Mouse (Mus musculus) CD4-positive, CD25-positive, alpha-beta regulatory T cell, adult 9 weeks (primary cell): ENCODE results near the gene Slpi. TPM values are rescaled to one million over a fixed set of nuclear protein-coding genes. Genes with fewer than 3 reads are reported as not detected.

ENCODE experiments used
- polyA plus RNA-seq: library from polyadenylated mRNA; unstranded; fragments of 100-300 nt; shearing (Covaris generic); gene quantifications from one replicate; pipeline ENCODE4 v1.2.1, GENCODE M21; 2017

Slpi gene
- 5.8 TPM for polyA plus RNA-seq

GRCm38 (mm10) chr2:164389020-164389419 lies at the start of gene Slpi:
Slpi (minus strand) TSS chr2:164389095.

GRCm38 (mm10) chr2:164405060-164405459 lies 16.2 kb upstream of the Slpi start, which contains the start of gene Matn4:
Matn4 (minus strand) TSS chr2:164405160.

GRCm38 (mm10) chr2:164402906-164403305 lies 14.0 kb upstream of the Slpi start, which contains the start of gene Rbpjl:
Rbpjl (plus strand) TSS chr2:164403141.

DNA sequence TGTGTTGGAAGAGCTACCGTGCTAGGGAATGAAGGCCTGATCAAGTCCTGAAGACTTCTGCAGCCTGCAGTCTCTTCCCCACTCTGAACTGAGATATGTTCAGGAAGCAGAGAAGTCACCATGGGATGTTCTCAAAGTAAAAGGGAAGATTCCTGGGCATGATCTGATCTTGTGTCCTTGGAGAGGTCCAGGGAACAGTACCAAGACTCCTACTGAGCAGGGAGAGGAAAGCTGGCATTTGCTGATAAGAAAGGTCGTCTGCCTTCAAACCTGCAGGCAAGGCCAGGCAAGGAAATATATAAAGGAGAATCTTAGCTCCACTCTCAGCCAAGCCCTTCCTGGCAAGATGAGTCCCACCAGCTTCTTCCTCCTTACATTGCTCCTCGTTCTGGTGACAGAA lies 56.5 kb downstream of the Slpi start, which contains the start of gene Svs5:
Svs5 (plus strand) TSS at position 301 of the 400 bp plus-strand sequence.

DNA sequence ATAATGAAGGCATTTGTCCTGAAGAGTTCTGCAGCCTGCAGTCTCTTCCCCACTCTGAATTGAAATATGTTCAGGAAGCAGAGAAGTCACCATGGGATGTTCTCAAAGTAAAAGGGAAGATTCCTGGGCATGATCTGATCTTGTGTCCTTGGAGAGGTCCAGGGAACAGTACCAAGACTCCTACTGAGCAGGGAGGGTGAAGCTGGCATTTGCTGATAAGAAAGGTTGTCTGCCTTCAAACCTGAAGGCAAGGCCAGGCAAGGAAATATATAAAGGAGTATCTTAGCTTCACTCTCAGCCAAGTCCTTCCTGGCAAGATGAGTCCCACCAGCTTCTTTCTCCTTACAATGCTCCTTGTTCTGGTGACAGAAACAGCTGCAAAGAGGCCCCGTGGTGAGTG lies 72.4 kb downstream of the Slpi start, which contains the start of gene Svs6:
Svs6 (plus strand) TSS at position 301 of the 400 bp plus-strand sequence.

Other genes starting within 250 kb of the Slpi start
- gene Kcns1, start 218.0 kb downstream of the Slpi start, polyA plus RNA-seq = not detected
- not detected for gene Wfdc5, start 206.4 kb downstream of the Slpi start, polyA plus RNA-seq
- gene Wfdc12, start 198.5 kb downstream of the Slpi start, polyA plus RNA-seq = not detected
- gene Wfdc15a, start 189.0 kb downstream of the Slpi start, polyA plus RNA-seq = not detected
- gene Wfdc15b, start 167.4 kb downstream of the Slpi start, polyA plus RNA-seq = not detected
- not detected for gene Svs2, start 150.6 kb downstream of the Slpi start, polyA plus RNA-seq
- gene Svs3b, start 132.5 kb downstream of the Slpi start, polyA plus RNA-seq = not detected
- gene Svs4, start 110.6 kb downstream of the Slpi start, polyA plus RNA-seq = not detected
- gene Svs3a, start 99.8 kb downstream of the Slpi start, polyA plus RNA-seq = not detected
- gene Svs6, start 72.3 kb downstream of the Slpi start, polyA plus RNA-seq = not detected
- gene Svs5, start 56.4 kb downstream of the Slpi start, polyA plus RNA-seq = not detected
- not detected for gene Rbpjl, start 14.0 kb upstream of the Slpi start, polyA plus RNA-seq
- not detected for gene Matn4, start 16.1 kb upstream of the Slpi start, polyA plus RNA-seq
- 25.2 TPM for gene Sdc4, start 54.8 kb upstream of the Slpi start, polyA plus RNA-seq
- 18.6 TPM for gene Sys1, start 67.9 kb upstream of the Slpi start, polyA plus RNA-seq
- not detected for gene Gm20458, start 71.9 kb upstream of the Slpi start, polyA plus RNA-seq
- gene Trp53tg5, start 84.6 kb upstream of the Slpi start, polyA plus RNA-seq = not detected
- gene Dbndd2, start 97.0 kb upstream of the Slpi start, polyA plus RNA-seq = 4.5 TPM
- gene Pigt, start 108.4 kb upstream of the Slpi start, polyA plus RNA-seq = 38.2 TPM
- gene Wfdc2, start 173.3 kb upstream of the Slpi start, polyA plus RNA-seq = 2.6 TPM
- not detected for gene Spint3, start 184.4 kb upstream of the Slpi start, polyA plus RNA-seq
- gene Wfdc6a, start 196.4 kb upstream of the Slpi start, polyA plus RNA-seq = not detected
- not detected for gene Eppin, start 204.5 kb upstream of the Slpi start, polyA plus RNA-seq
- gene Wfdc6b, start 224.4 kb upstream of the Slpi start, polyA plus RNA-seq = not detected
- not detected for gene Wfdc8, start 224.5 kb upstream of the Slpi start, polyA plus RNA-seq
- gene Wfdc16, start 249.7 kb upstream of the Slpi start, polyA plus RNA-seq = not detected